Mouse (Mus musculus) E14TG2a.4 (cell line): Measurements from ENCODE around the gene Rbm12b1.

Source experiments
- CTCF ChIP-seq: conservative IDR thresholded peaks from 2 replicates; pipeline ENCODE4 v1.5.1; 2014; ENCODE audit warnings: low read length
- NANOG ChIP-seq: IDR thresholded peaks from 2 replicates; pipeline ENCODE4 v1.6.1; 2014; ENCODE audit warnings: borderline replicate concordance, low read length, mixed read lengths
- POU5F1 ChIP-seq: IDR thresholded peaks from 2 replicates; pipeline ENCODE4 v1.6.1; 2014; ENCODE audit warnings: low read length, borderline replicate concordance

DNA sequence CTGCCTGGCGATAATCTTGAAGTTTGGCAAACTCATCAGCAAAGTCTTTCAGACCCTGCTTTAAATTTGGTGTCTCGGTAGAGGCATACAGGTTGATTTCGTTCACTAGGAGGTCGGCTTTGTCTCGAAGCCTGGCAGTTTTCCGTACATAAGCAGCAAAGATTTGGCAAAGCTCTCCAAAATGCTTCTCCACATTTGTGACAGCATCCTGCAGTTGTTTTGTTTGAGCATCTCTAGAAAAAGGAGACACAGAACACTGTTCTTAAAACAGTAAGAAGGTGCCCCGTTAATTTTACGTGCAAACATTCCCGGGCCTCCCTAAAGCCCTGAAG is 30.9 kb downstream of the Rbm12b1 start:
- TF ChIP-seq CTCF (no peak), NANOG (no peak), POU5F1 (no peak)
